Mouse (Mus musculus) kidney, postnatal 0 days (tissue): Measurements from ENCODE around the gene 2010300C02Rik. TPM values are rescaled to one million over a fixed set of nuclear protein-coding genes. Genes with fewer than 3 reads are reported as not detected.

ENCODE experiments used
- ATAC-seq: fragments of 200-750 bp; cut with Nextera tagmentation; replicated peaks from 2 replicates; pipeline ENCODE4 v1.8.0; 2017; ENCODE audit warnings: low read depth, moderate number of reproducible peaks, moderate TSS enrichment, moderate library complexity; ENCODE audit not compliant: low FRiP score
- DNase-seq: peaks from one replicate; pipeline ENCODE4 v3.0.0-alpha.2; 2016; ENCODE audit warnings: low spot score
- H3K27ac ChIP-seq: fragments of 300-500 bp; sonication (generic); 2 replicates; pipeline ENCODE4 v1.5.1; 2014; ENCODE audit warnings: mild to moderate bottlenecking
- H3K27me3 ChIP-seq: fragments of 300-500 bp; sonication (generic); 2 replicates; pipeline ENCODE4 v1.6.1; 2014; ENCODE audit warnings: low read length, mixed read lengths; ENCODE audit not compliant: insufficient read depth
- H3K36me3 ChIP-seq: fragments of 300-500 bp; sonication (generic); 2 replicates; pipeline ENCODE4 v1.6.1; 2014; ENCODE audit warnings: low read length, mixed read lengths; ENCODE audit not compliant: insufficient read depth
- H3K4me1 ChIP-seq: fragments of 300-500 bp; sonication (generic); replicated peaks from 2 replicates; pipeline ENCODE4 v1.6.1; 2014; ENCODE audit warnings: antibody characterized with exemption, low read length, mixed read lengths; ENCODE audit not compliant: insufficient read depth
- H3K4me2 ChIP-seq: fragments of 300-500 bp; sonication (generic); 2 replicates; pipeline ENCODE4 v1.6.1; 2014; ENCODE audit warnings: mild to moderate bottlenecking, low read length, moderate library complexity, mixed read lengths
- H3K4me3 ChIP-seq: fragments of 300-500 bp; sonication (generic); replicated peaks from 2 replicates; pipeline ENCODE4 v1.5.1; 2014; ENCODE audit warnings: low read depth, low read length
- H3K9ac ChIP-seq: fragments of 300-500 bp; sonication (generic); 2 replicates; pipeline ENCODE4 v1.6.1; 2014; ENCODE audit warnings: low read depth, low read length
- H3K9me3 ChIP-seq: fragments of 300-500 bp; sonication (generic); replicated peaks from 2 replicates; pipeline ENCODE4 v1.6.1; 2016; ENCODE audit warnings: low read length, inconsistent platforms, mixed read lengths
- CTCF ChIP-seq: IDR thresholded peaks from 2 replicates; pipeline ENCODE4 v1.5.1; 2016; ENCODE audit warnings: antibody characterized with exemption, low read depth, mild to moderate bottlenecking, moderate library complexity
- WGBS: fragments of 180-500 bp; shearing (Covaris S2); extraction: QIAGEN DNeasy Blood & Tissue Kit; methylation state at CpG from one replicate; pipeline ENCODE4 v1.1.7; 2014; 5-methylcytosine and 5-hydroxymethylcytosine counted together
- polyA plus RNA-seq: library from polyadenylated mRNA; unstranded; fragments of >200 nt; fragmentation: Nextera tagmentation; extraction: Ambion mirVana; gene quantifications from 2 replicates; pipeline ENCODE4 v1.2.1, GENCODE M21; 2015

Gene 2010300C02Rik
- polyA plus RNA-seq, 1 experiment from 2014 or later = 2.4 TPM

DNA sequence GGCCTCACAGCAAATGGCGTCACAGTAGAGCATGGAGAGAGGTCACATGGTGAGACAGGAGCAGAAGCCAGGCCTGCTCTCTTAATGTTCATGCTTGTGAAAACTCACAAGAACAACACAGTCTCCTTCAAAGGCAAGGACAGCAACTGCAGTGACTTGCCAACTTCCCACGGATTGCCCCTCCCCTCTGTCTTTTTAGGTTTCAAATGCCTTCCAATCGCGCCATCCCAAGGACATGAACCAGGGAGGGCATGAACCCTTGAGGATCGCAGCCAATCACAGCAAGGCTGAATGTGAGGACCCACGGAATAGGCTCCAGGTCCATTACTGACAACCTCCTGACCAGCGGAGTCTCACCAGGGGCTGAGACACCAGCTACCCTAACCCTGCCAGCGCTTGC is 31.5 kb downstream of the 2010300C02Rik start:
- H3K27me3 ChIP-seq = no peaks in the 10 kb centered on the region
- H3K4me2 ChIP-seq = no peak overlapping the region
- no peak overlapping the region for H3K27ac ChIP-seq
- WGBS = 56% methylated on average over 8 of the region's 8 CpGs
- H3K4me1 ChIP-seq = no peaks in the 10 kb centered on the region
- H3K4me3 ChIP-seq = no peak overlapping the region
- no peak for TF ChIP-seq CTCF
- ATAC-seq (no peak), DNase-seq (no peak)
- H3K9ac ChIP-seq = no peak overlapping the region
- no peaks in the 10 kb centered on the region for H3K9me3 ChIP-seq
- H3K36me3 ChIP-seq = no peaks in the 10 kb centered on the region

DNA sequence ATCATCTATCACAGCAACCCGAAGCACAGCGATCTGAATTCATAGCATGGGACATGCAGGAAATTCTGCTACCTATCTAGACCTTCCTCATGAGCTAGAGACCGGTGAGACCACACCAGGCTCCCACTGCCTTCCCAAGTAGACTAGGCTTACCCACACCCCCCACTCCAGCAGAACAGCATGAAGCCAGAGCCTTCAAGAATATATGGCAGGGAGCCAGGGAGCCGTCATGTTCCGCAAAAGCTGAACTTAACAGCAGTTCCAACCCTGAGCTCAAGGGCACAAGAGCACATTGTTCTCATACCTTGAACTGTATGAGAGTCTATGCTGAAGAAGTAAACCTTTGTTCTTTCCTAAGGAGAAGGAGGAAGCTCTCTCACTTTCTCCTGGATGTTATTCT is 32.4 kb downstream of the 2010300C02Rik start:
- Histone ChIP-seq H3K4me3 (no peak overlapping the region), H3K27ac (no peak overlapping the region), H3K4me1 (no peaks in the 10 kb centered on the region), H3K36me3 (no peaks in the 10 kb centered on the region), H3K9me3 (no peaks in the 10 kb centered on the region), H3K27me3 (no peaks in the 10 kb centered on the region), H3K9ac (no peak overlapping the region), H3K4me2 (no peak overlapping the region)
- 61% methylated on average over 5 of the region's 5 CpGs for WGBS
- DNase-seq (peak; percentile 35), ATAC-seq (no peak)
- no peak for TF ChIP-seq CTCF

- H3K9ac ChIP-seq = no peak overlapping the region
- DNase-seq = no peak
Measured at GRCm38 (mm10) chr1:37686953-37687441, 32.9 kb downstream of the 2010300C02Rik start.

DNA sequence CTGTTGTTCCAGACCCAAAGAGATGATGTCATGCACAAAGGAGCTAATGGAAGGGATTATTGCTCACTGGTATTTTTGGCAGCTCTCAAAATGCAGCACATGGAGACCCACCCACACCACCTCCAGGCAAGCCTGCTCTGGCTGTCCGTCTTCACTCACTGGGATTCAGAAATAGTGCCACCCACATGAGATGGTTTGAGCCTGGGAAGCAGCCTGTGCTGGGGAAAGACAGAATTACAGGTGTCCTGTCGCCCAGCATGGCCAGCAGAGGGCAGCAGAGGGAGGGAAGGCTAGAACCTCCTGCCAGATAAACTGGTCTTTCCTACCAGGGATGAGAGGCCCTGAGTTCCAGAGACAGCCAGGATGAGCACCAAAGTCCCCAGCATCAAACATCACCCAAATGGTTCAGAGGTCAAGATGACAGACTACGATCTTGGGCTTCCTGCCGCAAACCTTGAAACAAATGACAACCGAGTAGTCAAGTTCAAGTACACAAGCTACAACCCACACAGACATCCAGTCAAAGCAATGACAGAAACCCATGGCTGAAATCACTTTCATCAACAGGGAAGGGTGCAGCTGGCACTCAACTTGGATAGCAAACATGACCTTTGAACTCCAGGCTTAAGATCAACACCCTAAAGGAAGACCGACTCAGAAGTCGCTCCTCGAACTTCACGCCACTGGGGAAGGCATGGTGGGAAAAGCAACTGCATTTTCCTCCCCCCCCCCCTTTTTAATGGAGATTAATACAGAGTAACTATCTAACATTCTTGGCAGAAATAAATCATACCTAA is 41.4 kb downstream of the 2010300C02Rik start:
- ATAC-seq (no peak), DNase-seq (peak; percentile 79)
- H3K9me3 ChIP-seq = no peaks in the 10 kb centered on the region
- no peak overlapping the region for H3K27ac ChIP-seq
- H3K9ac ChIP-seq = no peak overlapping the region
- H3K4me1 ChIP-seq = no peaks in the 10 kb centered on the region
- no peak overlapping the region for H3K4me3 ChIP-seq
- H3K4me2 ChIP-seq = no peak overlapping the region
- H3K36me3 ChIP-seq = no peaks in the 10 kb centered on the region
- peak; percentile 95 for TF ChIP-seq CTCF
- 68% methylated on average over 9 of the region's 9 CpGs for WGBS
- no peaks in the 10 kb centered on the region for H3K27me3 ChIP-seq

More at GRCm38 (mm10) chr1:37686953-37687441, 32.9 kb downstream of the 2010300C02Rik start:
- Histone ChIP-seq H3K27me3 (no peaks in the 10 kb centered on the region), H3K4me3 (no peak overlapping the region), H3K4me1 (no peaks in the 10 kb centered on the region), H3K36me3 (no peaks in the 10 kb centered on the region), H3K27ac (no peak overlapping the region), H3K9me3 (no peaks in the 10 kb centered on the region), H3K4me2 (no peak overlapping the region)
- whole genome bisulfite sequencing = 80% methylated on average over 15 of the region's 15 CpGs
- TF ChIP-seq CTCF = no peak
- ATAC-seq = no peak

GRCm38 (mm10) chr1:37676967-37677512 is 42.8 kb downstream of the 2010300C02Rik start:
- H3K4me2 ChIP-seq = no peak overlapping the region
- H3K4me1 ChIP-seq = no peaks in the 10 kb centered on the region
- H3K9me3 ChIP-seq = no peaks in the 10 kb centered on the region
- H3K27me3 ChIP-seq = no peaks in the 10 kb centered on the region
- DNase-seq = no peak
- no peak for ATAC-seq
- no peak overlapping the region for H3K27ac ChIP-seq
- WGBS = 74% methylated on average over 7 of the region's 7 CpGs
- H3K36me3 ChIP-seq = no peaks in the 10 kb centered on the region
- TF ChIP-seq CTCF = no peak
- no peak overlapping the region for H3K4me3 ChIP-seq
- H3K9ac ChIP-seq = no peak overlapping the region

DNA sequence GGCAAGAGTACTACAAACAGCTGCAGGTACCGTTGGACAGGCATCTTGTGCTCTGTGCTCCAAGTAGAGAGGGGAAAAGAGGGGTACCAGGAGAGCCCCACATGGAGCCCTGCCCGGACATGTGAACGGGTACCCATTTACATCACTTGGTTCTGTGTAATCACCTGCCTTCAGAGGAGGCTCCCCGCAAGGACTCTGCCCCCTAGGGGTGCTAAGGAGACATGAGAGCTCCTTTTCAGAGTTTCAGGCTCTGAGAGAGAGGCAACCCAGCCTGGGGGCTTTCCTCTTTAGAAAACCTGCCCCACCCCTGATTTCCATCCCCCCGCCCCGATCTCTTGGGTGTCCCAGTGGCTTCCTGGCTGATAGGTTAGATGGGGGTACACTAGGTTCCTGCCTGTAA is 44.4 kb downstream of the 2010300C02Rik start:
- no peak for DNase-seq
- ATAC-seq = no peak
- no peak overlapping the region for H3K4me2 ChIP-seq
- no peaks in the 10 kb centered on the region for H3K36me3 ChIP-seq
- TF ChIP-seq CTCF = no peak; the same call in 1 of the 2 replicates
- no peak overlapping the region for H3K27ac ChIP-seq
- no peaks in the 10 kb centered on the region for H3K4me1 ChIP-seq
- H3K9ac ChIP-seq = no peak overlapping the region
- H3K27me3 ChIP-seq = no peaks in the 10 kb centered on the region
- 52% methylated on average over 6 of the region's 6 CpGs for WGBS
- no peak overlapping the region for H3K4me3 ChIP-seq
- no peaks in the 10 kb centered on the region for H3K9me3 ChIP-seq
